10 mouse cellular contexts compared by ENCODE assay signal in genomic region chr11:77964415-77965095, GRCm38 (mm10). TPM values are rescaled to one million over a fixed set of nuclear protein-coding genes. Genes with fewer than 3 reads are reported as not detected.
DNase-seq lines count a peak whose midpoint lies in the region; ATAC-seq and TF ChIP-seq lines count a peak whose summit lies in the region.
"Had no signal": no experiment of that assay in that cellular context is flagged by ENCODE, and none has a peak within 500 bp of the region (broad histone marks: within the 10 kb centered on the region; RNA-seq: fewer than 3 reads in every experiment).

No protein-coding gene starts in this region.

- 7% methylated on average over 19 of the region's 19 CpGs for WGBS in forebrain, postnatal 0 days
- WGBS in midbrain, embryonic 14.5 days: 8% methylated on average over 19 of the region's 19 CpGs
- WGBS in kidney, embryonic 16.5 days: 25% methylated on average over 19 of the region's 19 CpGs
- 25% methylated on average over 19 of the region's 19 CpGs for WGBS in kidney, embryonic 14.5 days

- peak; percentile 87 for ATAC-seq in common myeloid progenitor, adult 5-6 weeks (replicated peaks; ENCODE audit: low read depth, poor library complexity, severe bottlenecking)
- peak; percentile 3; the same call in 1 of the 2 replicates for ATAC-seq in forebrain, postnatal 0 days
- ATAC-seq in midbrain, embryonic 14.5 days (ENCODE audit: low FRiP score, low TSS enrichment): 0 out of 2 replicates have a peak, but pooled peaks have one; percentile 14
- no peak for ATAC-seq in kidney, embryonic 16.5 days (ENCODE audit: low FRiP score, low TSS enrichment)
- ATAC-seq in kidney, embryonic 14.5 days (ENCODE audit: low FRiP score, low TSS enrichment): no peak

- TF ChIP-seq CTCF in forebrain, postnatal 0 days (IDR thresholded peaks at IDR 0.05; ENCODE audit: low read depth): no peak

- peaks cover 30% of the 10 kb centered on the region for H3K4me1 ChIP-seq in forebrain, postnatal 0 days (ENCODE audit: insufficient read depth)
- H3K4me1 ChIP-seq in midbrain, embryonic 14.5 days (ENCODE audit: control insufficient read depth, insufficient read depth, low read length): peaks cover 33% of the 10 kb centered on the region
- H3K4me1 ChIP-seq in kidney, embryonic 16.5 days (ENCODE audit: insufficient read depth, low read length): peaks cover 11% of the 10 kb centered on the region
- 0 out of 2 replicates have a peak, but pooled peaks cover 5% of the 10 kb centered on the region for H3K4me1 ChIP-seq in kidney, embryonic 14.5 days (ENCODE audit: control insufficient read depth, insufficient read depth, low read length)

- H3K27ac ChIP-seq in forebrain, postnatal 0 days (ENCODE audit: low read depth, low read length): peak overlapping the region; percentile 91
- peak overlapping the region; percentile 67 for H3K27ac ChIP-seq in midbrain, embryonic 14.5 days (replicated peaks; ENCODE audit: low read depth, low read length)
- H3K27ac ChIP-seq in kidney, embryonic 16.5 days (ENCODE audit: low read length): no peak overlapping the region
- no peak overlapping the region for H3K27ac ChIP-seq in kidney, embryonic 14.5 days (ENCODE audit: low read depth, low read length)
- H3K27ac ChIP-seq: lung, embryonic 15.5 days had no signal

- no peaks in the 10 kb centered on the region for H3K27me3 ChIP-seq in forebrain, postnatal 0 days (ENCODE audit: insufficient read depth, low read length)
- H3K27me3 ChIP-seq in midbrain, embryonic 14.5 days (ENCODE audit: control insufficient read depth, insufficient read depth, low read length): no peaks in the 10 kb centered on the region
- peaks cover 14% of the 10 kb centered on the region for H3K27me3 ChIP-seq in kidney, embryonic 16.5 days (ENCODE audit: insufficient read depth, low read length)
- peaks cover 25% of the 10 kb centered on the region for H3K27me3 ChIP-seq in kidney, embryonic 14.5 days (ENCODE audit: control insufficient read depth, insufficient read depth, low read length)

- H3K36me3 ChIP-seq in forebrain, postnatal 0 days (ENCODE audit: insufficient read depth): peaks cover 8% of the 10 kb centered on the region
- H3K36me3 ChIP-seq in midbrain, embryonic 14.5 days (ENCODE audit: control insufficient read depth, insufficient read depth, low read length): peaks cover 16% of the 10 kb centered on the region; the same call in 1 of the 2 replicates
- no peaks in the 10 kb centered on the region for H3K36me3 ChIP-seq in kidney, embryonic 16.5 days (ENCODE audit: insufficient read depth, low read length)
- H3K36me3 ChIP-seq in kidney, embryonic 14.5 days (ENCODE audit: control insufficient read depth, insufficient read depth, low read length): no peaks in the 10 kb centered on the region
- H3K36me3 ChIP-seq: lung, embryonic 15.5 days had no signal

- no peaks in the 10 kb centered on the region for H3K9me3 ChIP-seq in forebrain, postnatal 0 days (ENCODE audit: low read length)
- no peaks in the 10 kb centered on the region for H3K9me3 ChIP-seq in midbrain, embryonic 14.5 days (ENCODE audit: control insufficient read depth, low read length)
- H3K9me3 ChIP-seq in kidney, embryonic 16.5 days (ENCODE audit: low read length): no peaks in the 10 kb centered on the region
- H3K9me3 ChIP-seq in kidney, embryonic 14.5 days (ENCODE audit: control insufficient read depth, low read length): no peaks in the 10 kb centered on the region
- H3K9me3 ChIP-seq: lung, embryonic 15.5 days had no signal

- peak overlapping the region; percentile 35; the same call in 1 of the 2 replicates for H3K4me2 ChIP-seq in forebrain, postnatal 0 days (ENCODE audit: low read depth)
- no peak overlapping the region; the same call in none of the 2 replicates for H3K4me2 ChIP-seq in midbrain, embryonic 14.5 days (ENCODE audit: low read length)
- no peak overlapping the region for H3K4me2 ChIP-seq in kidney, embryonic 16.5 days (replicated peaks; ENCODE audit: low read depth, low read length)
- no peak overlapping the region for H3K4me2 ChIP-seq in kidney, embryonic 14.5 days (replicated peaks; ENCODE audit: low read depth, low read length)
- H3K4me2 ChIP-seq: lung, embryonic 15.5 days had no signal

- H3K9ac ChIP-seq in forebrain, postnatal 0 days: no peak overlapping the region
- peak overlapping the region; percentile 39; the same call in 1 of the 2 replicates for H3K9ac ChIP-seq in midbrain, embryonic 14.5 days (replicated peaks; ENCODE audit: low read length)
- no peak overlapping the region for H3K9ac ChIP-seq in kidney, embryonic 16.5 days (replicated peaks; ENCODE audit: low read length)
- no peak overlapping the region for H3K9ac ChIP-seq in kidney, embryonic 14.5 days (ENCODE audit: low read depth, low read length)
- H3K9ac ChIP-seq: lung, embryonic 15.5 days had no signal

- DNase-seq in MEL-GATA-1-ER (ENCODE audit: extremely low read depth, low read depth): peak; percentile 70
- no peak for DNase-seq in forebrain, postnatal 0 days
- DNase-seq in midbrain, embryonic 14.5 days: peak; percentile 45
- no peak for DNase-seq in heart, adult 8-10 months (ENCODE audit: low spot score)
- DNase-seq in gastrocnemius, postnatal 14 days: no peak
- DNase-seq: cerebellum, adult 18-20 months had no signal

- intact Hi-C loops in gastrocnemius, postnatal 14 days (cut with DNase I; ENCODE audit: low total_unique reads): loop anchor here (5.0 kb wide), 1 partner anchor 137 kb away; no protein-coding TSS in a partner anchor

- no peak overlapping the region for H3K4me3 ChIP-seq in forebrain, postnatal 0 days (ENCODE audit: low read depth, low read length)
- no peak overlapping the region for H3K4me3 ChIP-seq in midbrain, embryonic 14.5 days (replicated peaks; ENCODE audit: low read depth, low read length)
- H3K4me3 ChIP-seq in kidney, embryonic 16.5 days (ENCODE audit: low read length): no peak overlapping the region
- H3K4me3 ChIP-seq in kidney, embryonic 14.5 days (ENCODE audit: low read length): no peak overlapping the region
- H3K4me3 ChIP-seq: lung, embryonic 15.5 days had no signal

RNA-seq across cellular contexts. Expression of gene Phf12, which starts 18.0 kb away (rescaled TPM):
- total RNA-seq in common myeloid progenitor, adult 5-6 weeks (2017): 29.5 and 39.0 TPM in 2 replicates
- total RNA-seq in forebrain, postnatal 0 days (2014; rRNA removed): 35.9 and 49.3 TPM in 2 replicates
- polyA plus RNA-seq in forebrain, postnatal 0 days (2015; fragmentation: Nextera tagmentation; extraction: Ambion mirVana): 6.2 and 9.1 TPM in 2 replicates
- polyA plus RNA-seq in midbrain, embryonic 14.5 days (2014; fragmentation: Nextera tagmentation; extraction: Ambion mirVana): 18.5 and 20.3 TPM in 2 replicates
- polyA plus RNA-seq in kidney, embryonic 16.5 days (2015; fragmentation: Nextera tagmentation; extraction: Ambion mirVana): 15.9 and 16.0 TPM in 2 replicates
- polyA plus RNA-seq in kidney, embryonic 14.5 days (2014; fragmentation: Nextera tagmentation; extraction: Ambion mirVana): 16.1 and 22.6 TPM in 2 replicates
- 10 to 100 TPM; 24.8 to 27.5 (median 26.0) TPM for total RNA-seq in heart, adult 8-10 months (2022)
- total RNA-seq in gastrocnemius, postnatal 14 days (2021): 10 to 100 TPM; 18.3 to 19.1 TPM

RNA-seq across cellular contexts. Expression of gene Sez6, which starts 34.0 kb away (rescaled TPM):
- total RNA-seq in common myeloid progenitor, adult 5-6 weeks (2017): not detected in 2 replicates
- total RNA-seq in forebrain, postnatal 0 days (2014; rRNA removed): 150 and 194 TPM in 2 replicates
- 183 and 214 TPM in 2 replicates for polyA plus RNA-seq in forebrain, postnatal 0 days (2015; fragmentation: Nextera tagmentation; extraction: Ambion mirVana)
- 121 and 124 TPM in 2 replicates for polyA plus RNA-seq in midbrain, embryonic 14.5 days (2014; fragmentation: Nextera tagmentation; extraction: Ambion mirVana)
- 0.19 and 0.27 TPM in 2 replicates for polyA plus RNA-seq in kidney, embryonic 16.5 days (2015; fragmentation: Nextera tagmentation; extraction: Ambion mirVana)
- not detected in 2 replicates for polyA plus RNA-seq in kidney, embryonic 14.5 days (2014; fragmentation: Nextera tagmentation; extraction: Ambion mirVana)
- total RNA-seq in heart, adult 8-10 months (2022): under 1 TPM; 0.19 to 0.84 (median 0.52) TPM
- under 1 TPM; 0.51 to 0.82 TPM for total RNA-seq in gastrocnemius, postnatal 14 days (2021)

Comparison
In these comparisons a context has a peak if more than half of its experiments do, and no peak if none do; other contexts are left out.
1. DNase-seq: peak in MEL-GATA-1-ER (single experiment) and midbrain, embryonic 14.5 days (single experiment); none in forebrain, postnatal 0 days (single experiment), heart, adult 8-10 months (single experiment) and gastrocnemius, postnatal 14 days (single experiment).
2. ATAC-seq: peak in common myeloid progenitor, adult 5-6 weeks (single experiment), forebrain, postnatal 0 days (single experiment) and midbrain, embryonic 14.5 days (single experiment); none in kidney, embryonic 16.5 days (single experiment) and kidney, embryonic 14.5 days (single experiment).
3. H3K27ac ChIP-seq: peak in forebrain, postnatal 0 days (single experiment) and midbrain, embryonic 14.5 days (single experiment); none in kidney, embryonic 16.5 days (single experiment) and kidney, embryonic 14.5 days (single experiment).
4. RNA of gene Sez6, which starts 34.0 kb away (total RNA-seq): 150 to 194 TPM in forebrain, postnatal 0 days; 0.51 to 0.82 TPM in gastrocnemius, postnatal 14 days, 0.19 to 0.84 TPM in heart, adult 8-10 months and not detected in common myeloid progenitor, adult 5-6 weeks; every median in the first group is over 10 times any median in the second.